Mouse (Mus musculus) liver, adult (tissue): ENCODE measurements around the gene Prr12.

Experiments used
- GATA4 ChIP-seq: IDR thresholded peaks from 2 replicates; pipeline ENCODE4 v1.6.1; 2014; ENCODE audit warnings: mild to moderate bottlenecking, low read length; ENCODE audit not compliant: insufficient replicate concordance

Prr12 gene

GRCm38 (mm10) chr7:45045741-45046140 lies 6.9 kb downstream of the Prr12 start:
- TF ChIP-seq GATA4 = no peak

DNA sequence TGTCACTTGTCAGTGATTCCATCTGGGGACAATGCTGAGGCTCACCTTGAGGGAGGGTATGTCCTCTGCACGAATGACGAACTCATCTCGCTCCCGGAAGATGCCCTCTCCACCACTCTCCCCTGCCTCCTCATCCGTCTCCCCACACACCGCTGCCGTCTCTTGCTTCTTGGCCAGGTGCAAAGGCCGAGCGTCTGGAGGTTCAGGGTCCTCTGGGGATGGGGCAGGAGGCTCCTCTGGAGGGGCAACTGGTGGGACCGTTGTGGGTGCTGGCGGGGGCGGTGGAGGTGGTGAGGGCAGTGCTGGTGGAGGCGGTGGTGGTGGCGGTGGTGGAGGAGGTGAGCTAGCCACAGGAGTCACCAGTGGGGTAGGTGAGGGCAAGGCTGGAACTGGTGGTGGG lies 9.4 kb downstream of the Prr12 start:
- TF ChIP-seq GATA4 = no peak

- TF ChIP-seq GATA4 = no peak
These were observed 11.8 kb downstream of the Prr12 start for GRCm38 (mm10) chr7:45040851-45041250.

- no peak for TF ChIP-seq GATA4
These were observed 14.3 kb downstream of the Prr12 start for GRCm38 (mm10) chr7:45038411-45038810.

DNA sequence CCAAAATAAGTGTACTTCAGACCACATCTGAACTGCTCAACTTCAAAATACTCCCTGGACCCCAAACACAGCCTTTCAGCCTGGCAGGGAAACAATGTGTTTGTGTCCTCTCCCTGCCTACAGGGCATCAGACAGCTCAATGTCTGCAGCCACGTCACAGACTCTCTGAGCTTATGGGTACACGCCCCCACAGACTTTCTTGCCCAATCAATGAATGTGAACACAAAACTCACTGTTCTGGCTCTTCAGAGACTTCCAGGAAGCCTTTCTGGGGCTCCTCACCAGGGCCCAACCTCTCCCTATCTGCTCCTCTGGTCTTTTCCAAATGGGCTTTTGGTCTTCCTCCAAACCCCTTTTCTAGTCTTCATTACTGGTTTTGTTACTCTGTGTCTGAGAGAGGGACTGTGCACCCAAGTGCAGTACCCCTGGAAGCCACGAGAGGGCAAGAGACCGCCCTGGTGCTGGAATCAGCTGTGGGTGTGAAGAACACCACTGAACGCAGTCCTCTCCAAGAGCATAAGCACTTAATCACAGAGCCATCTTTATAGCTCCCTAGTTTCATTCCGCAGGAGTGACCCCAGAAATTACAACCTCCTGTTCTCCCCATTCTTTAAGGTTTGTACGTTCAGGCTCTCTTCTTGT lies 14.8 kb downstream of the Prr12 start:
- no peak for TF ChIP-seq GATA4

- no peak for TF ChIP-seq GATA4
These were observed 16.0 kb downstream of the Prr12 start for GRCm38 (mm10) chr7:45036702-45037101.

DNA sequence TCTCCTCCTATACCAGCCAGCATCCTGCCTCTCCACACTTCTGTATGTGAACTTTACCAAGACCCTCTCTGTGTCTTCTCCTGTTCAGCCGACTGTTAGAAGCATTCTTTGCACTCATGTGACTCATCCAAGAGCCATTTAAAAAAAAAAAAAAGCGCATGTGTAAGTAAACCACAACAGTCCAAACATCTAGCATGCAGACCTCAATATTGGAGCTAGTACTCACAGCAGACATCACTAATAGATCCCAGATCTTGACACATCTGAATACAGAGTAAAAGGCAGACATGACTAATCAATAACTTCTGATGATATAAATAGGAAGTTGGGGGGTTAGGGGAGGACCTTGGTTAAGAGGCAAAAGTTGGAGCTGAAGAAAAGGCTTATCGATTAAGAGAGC lies 17.1 kb downstream of the Prr12 start:
- no peak for TF ChIP-seq GATA4

- TF ChIP-seq GATA4 = no peak
These were observed 18.8 kb downstream of the Prr12 start for GRCm38 (mm10) chr7:45033722-45034359.

GRCm38 (mm10) chr7:45030857-45031256 lies 21.8 kb downstream of the Prr12 start:
- TF ChIP-seq GATA4 = no peak

- TF ChIP-seq GATA4 = no peak
These were observed 22.7 kb downstream of the Prr12 start for GRCm38 (mm10) chr7:45029995-45030394.

- TF ChIP-seq GATA4 = no peak
These were observed 24.3 kb downstream of the Prr12 start for GRCm38 (mm10) chr7:45028351-45028750.

DNA sequence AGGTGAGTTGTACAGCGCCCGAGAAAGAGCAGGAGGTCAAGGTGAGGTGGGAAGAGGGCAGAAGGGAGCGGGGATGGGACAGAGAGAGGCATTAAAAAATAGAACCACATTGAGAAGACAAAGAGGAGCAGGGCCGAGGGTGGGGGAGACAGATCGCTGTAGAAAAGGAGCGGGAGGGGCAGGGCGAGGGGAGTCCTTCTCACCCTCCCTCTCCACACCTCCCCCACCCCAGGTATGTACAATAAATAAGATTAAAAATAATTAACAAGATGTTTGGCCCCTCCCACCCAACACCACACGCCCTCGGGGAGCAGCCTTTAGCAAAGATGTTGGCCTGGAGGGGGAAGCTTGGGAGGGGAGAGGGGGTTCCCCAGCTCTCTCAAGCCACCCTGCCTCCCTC lies 24.9 kb downstream of the Prr12 start:
- no peak for TF ChIP-seq GATA4

DNA sequence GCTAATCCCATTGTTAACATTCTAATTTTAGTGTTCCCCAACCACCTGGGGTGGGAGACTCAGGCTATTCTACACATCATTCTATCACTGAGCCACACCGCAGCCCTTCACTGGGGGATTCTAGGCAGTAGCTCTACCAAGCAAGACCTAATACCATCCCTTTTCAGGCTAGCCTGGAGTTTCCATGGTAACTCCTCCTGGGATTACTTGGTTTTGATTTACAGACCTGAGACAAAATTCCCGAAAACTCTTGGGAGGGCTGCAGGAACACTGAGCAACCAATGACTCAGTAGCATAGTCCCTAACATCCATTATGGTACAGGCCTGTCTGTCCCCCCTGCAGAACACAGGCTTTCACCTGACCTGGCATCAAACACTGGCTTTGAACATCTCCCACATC lies 26.4 kb downstream of the Prr12 start:
- TF ChIP-seq GATA4 = no peak

DNA sequence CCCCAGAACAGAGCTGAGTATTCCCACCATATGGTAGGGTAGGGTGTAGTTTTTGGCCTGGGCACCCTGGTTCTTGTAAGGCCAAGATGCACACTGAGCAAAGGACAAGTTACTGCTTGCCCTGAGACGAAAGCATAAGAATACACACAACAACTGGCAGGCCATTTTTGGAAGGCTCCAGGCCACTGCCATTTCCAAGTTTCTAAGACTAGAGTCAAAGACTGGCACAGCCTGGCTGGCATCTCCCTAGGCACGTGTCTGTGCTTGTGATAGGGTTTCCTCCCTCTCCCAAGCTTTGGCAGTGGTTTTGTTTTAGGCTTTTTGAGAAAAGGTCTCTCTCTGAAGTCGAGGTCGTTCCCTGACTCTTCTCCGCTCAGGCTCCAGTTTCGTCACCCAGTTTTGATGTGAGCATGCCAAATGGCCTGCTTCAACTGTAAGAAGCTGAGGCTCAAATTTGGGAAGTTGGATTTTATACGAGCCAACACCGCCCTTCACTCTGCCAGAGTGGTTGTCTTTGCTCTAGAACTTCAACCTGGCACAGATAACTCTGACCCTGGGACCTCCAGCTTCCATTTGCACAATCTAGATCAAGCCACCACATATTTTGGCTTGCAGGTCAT lies 27.0 kb downstream of the Prr12 start:
- TF ChIP-seq GATA4 = no peak

GRCm38 (mm10) chr7:45024281-45025248 lies 28.1 kb downstream of the Prr12 start:
- TF ChIP-seq GATA4 = no peak

- no peak for TF ChIP-seq GATA4
These were observed 32.5 kb downstream of the Prr12 start for GRCm38 (mm10) chr7:45020225-45020624.

DNA sequence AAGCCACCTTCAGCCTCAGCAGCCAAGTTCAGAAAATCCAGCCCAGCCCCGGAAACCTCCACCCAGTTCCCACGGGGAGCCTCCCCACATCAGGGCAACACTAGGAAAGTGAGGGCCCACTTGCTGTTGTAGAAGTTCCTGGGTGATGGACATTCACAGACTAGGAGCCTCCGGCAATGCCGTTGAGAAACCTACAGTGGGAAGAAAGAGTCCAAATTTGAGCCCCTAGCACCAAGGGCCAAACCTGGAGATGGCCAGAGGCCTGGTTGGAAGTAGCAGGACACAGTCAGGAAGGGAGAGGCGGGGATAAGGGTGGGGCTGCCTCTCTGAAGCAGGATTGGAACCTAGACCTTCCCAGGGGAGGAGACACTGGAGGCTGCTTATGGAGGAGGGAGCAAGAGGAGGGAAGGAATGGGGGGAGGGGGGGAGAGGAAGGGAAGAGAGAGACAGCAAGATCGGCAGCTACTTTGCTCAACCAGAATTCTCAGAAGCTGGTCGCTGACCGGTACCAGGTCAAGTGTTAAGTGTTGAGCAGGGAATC lies 33.6 kb downstream of the Prr12 start:
- no peak; the same call in 1 of the 2 replicates for TF ChIP-seq GATA4
